Mouse (Mus musculus): ENCODE measurements around the gene Cd163l1.

DNA sequence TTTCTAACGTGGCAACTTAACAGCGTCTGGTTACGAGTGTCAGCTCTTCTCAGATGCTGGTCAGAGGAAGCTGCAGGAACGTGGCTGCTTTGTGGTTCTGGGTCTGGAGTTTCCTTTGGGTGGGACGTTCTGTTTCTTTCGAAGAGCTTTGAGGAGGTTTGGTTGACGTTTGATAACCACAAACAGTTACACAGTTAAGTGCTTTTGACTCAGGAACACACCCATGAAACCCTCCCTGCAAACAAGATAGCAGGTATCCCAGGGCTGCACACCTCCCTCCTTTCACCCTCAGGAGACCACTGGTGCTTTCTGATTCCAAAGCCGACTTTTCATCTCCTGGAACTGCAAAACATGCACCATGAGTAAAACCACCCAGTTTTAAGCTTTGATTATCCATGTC lies 9.9 kb upstream of the Cd163l1 start:
- TF ChIP-seq CTCF (IDR thresholded peaks at IDR 0.05; ENCODE audit: borderline replicate concordance, extremely low read depth, insufficient read depth, insufficient read length) (no peak), POLR2A (IDR thresholded peaks at IDR 0.05; ENCODE audit: borderline replicate concordance, extremely low read depth, insufficient read depth, insufficient read length, poor library complexity, severe bottlenecking) (no peak)
